Comparison of ENCODE assay signal across 9 mouse cellular contexts in the genomic region with DNA sequence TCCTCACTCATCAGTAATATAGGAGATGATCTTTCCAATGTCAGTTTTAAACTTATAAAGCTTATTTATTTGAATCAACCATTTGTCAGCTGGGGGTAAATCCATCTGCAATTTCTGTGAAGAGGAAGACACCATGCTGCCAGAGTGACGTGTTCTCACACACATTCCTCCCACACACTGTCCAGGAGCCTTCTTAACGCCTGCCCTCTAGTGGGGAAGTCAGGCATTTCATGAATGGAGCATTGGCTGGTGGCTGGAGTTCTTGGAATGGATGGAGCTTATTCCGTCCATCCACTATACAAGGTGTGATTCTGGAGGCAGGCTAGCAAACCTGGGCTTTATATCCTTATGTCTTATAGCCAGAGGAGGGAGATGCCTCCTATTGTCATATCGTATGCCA. TPM values are rescaled to one million over a fixed set of nuclear protein-coding genes. Genes with fewer than 3 reads are reported as not detected.
DNase-seq lines count a peak whose midpoint lies in the region; ATAC-seq and TF ChIP-seq lines count a peak whose summit lies in the region.
"Had no signal": no experiment of that assay in that cellular context is flagged by ENCODE, and none has a peak within 500 bp of the region (broad histone marks: within the 10 kb centered on the region; RNA-seq: fewer than 3 reads in every experiment).

No protein-coding gene starts in this region.

- no peak for ATAC-seq in liver, embryonic 12.5 days
- peak; percentile 75; the same call in 1 of the 2 replicates for ATAC-seq in erythroid progenitor cell, adult 5-6 weeks (replicated peaks; ENCODE audit: low FRiP score, poor library complexity, severe bottlenecking)
- peak; percentile 77 for ATAC-seq in midbrain, embryonic 13.5 days

- H3K9ac ChIP-seq in liver, embryonic 12.5 days, result no peak overlapping the region
- H3K9ac ChIP-seq in midbrain, embryonic 13.5 days (replicated peaks), result no peak overlapping the region

- no peaks in the 10 kb centered on the region for H3K9me3 ChIP-seq in liver, embryonic 12.5 days (replicated peaks)
- H3K9me3 ChIP-seq in midbrain, embryonic 13.5 days, result no peaks in the 10 kb centered on the region

- peaks cover 62% of the 10 kb centered on the region for H3K36me3 ChIP-seq in liver, embryonic 12.5 days
- peaks cover 91% of the 10 kb centered on the region for H3K36me3 ChIP-seq in midbrain, embryonic 13.5 days

- no peak overlapping the region for H3K4me2 ChIP-seq in liver, embryonic 12.5 days
- no peak overlapping the region for H3K4me2 ChIP-seq in midbrain, embryonic 13.5 days (replicated peaks)

- intact Hi-C loops in heart, postnatal 25 days (cut with DNase I), result loop anchor here (1.0 to 5.0 kb wide), 2 partner anchors 26 to 163 kb away; no protein-coding TSS in a partner anchor
- intact Hi-C loops in left cerebral cortex, adult 2 months (cut with DNase I), result loop anchor here (1.0 to 10.0 kb wide), 5 partner anchors 26 to 245 kb away; a partner anchor contains a TSS

- peak; percentile 66 for DNase-seq in liver
- DNase-seq in brain, embryonic 18.5 days (ENCODE audit: low read depth, low spot score), result peak; percentile 36
- DNase-seq in heart, postnatal 25 days (ENCODE audit: low spot score), result peak; percentile 36
- peak; percentile 84 to 91 for DNase-seq in left cerebral cortex, adult 2 months (ENCODE audit: extremely low spot score in 1 of 2, low spot score in 2 of 2)
- DNase-seq in spleen, postnatal 36 days (ENCODE audit: low spot score in 2 of 2), result peak; percentile 41 to 48

- H3K27ac ChIP-seq in liver, embryonic 12.5 days, result no peak overlapping the region
- H3K27ac ChIP-seq in left cerebral cortex, adult 2 months, result peak overlapping the region; percentile 42
- H3K27ac ChIP-seq in midbrain, embryonic 13.5 days, result no peak overlapping the region

- H3K4me1 ChIP-seq in liver, embryonic 12.5 days, result 0 out of 2 replicates have a peak, but pooled peaks cover 7% of the 10 kb centered on the region
- H3K4me1 ChIP-seq in midbrain, embryonic 13.5 days (replicated peaks), result no peaks in the 10 kb centered on the region

- TF ChIP-seq CTCF in left cerebral cortex, adult 2 months (IDR thresholded peaks at IDR 0.05), result peak; percentile 93

- WGBS in liver, embryonic 12.5 days (ENCODE audit: insufficient replicate concordance), result 29% methylated on average over 4 of the region's 4 CpGs
- WGBS in midbrain, embryonic 13.5 days, result 29% methylated on average over 4 of the region's 4 CpGs

- H3K27me3 ChIP-seq in liver, embryonic 12.5 days (replicated peaks), result no peaks in the 10 kb centered on the region
- no peaks in the 10 kb centered on the region for H3K27me3 ChIP-seq in midbrain, embryonic 13.5 days

- no peak overlapping the region for H3K4me3 ChIP-seq in liver, embryonic 12.5 days
- H3K4me3 ChIP-seq in left cerebral cortex, adult 2 months, result no peak overlapping the region
- no peak overlapping the region for H3K4me3 ChIP-seq in midbrain, embryonic 13.5 days (replicated peaks)
- H3K4me3 ChIP-seq: erythroblast, embryonic 14.5 days had no signal

RNA-seq across cellular contexts. Expression of a gene that starts 37.0 kb away (rescaled TPM):
- 22.6 and 24.1 TPM in 2 replicates for polyA plus RNA-seq in liver, embryonic 12.5 days (2016; fragmentation: Nextera tagmentation; extraction: Ambion mirVana)
- total RNA-seq in erythroid progenitor cell, adult 5-6 weeks (2015; ENCODE audit: low replicate concordance), result 9.4 and 10.9 TPM in 2 replicates
- total RNA-seq in erythroid progenitor cell, adult 5-6 weeks (2017; ENCODE audit: low replicate concordance), result 8.2 and 9.4 TPM in 2 replicates
- 10 to 100 TPM; 24.8 to 34.0 TPM for total RNA-seq in heart, postnatal 25 days (2021)
- 100 to 1,000 TPM in 1 of 2 experiments, 10 to 100 TPM in 1; 87.3 to 105 TPM for total RNA-seq in left cerebral cortex, adult 2 months (2021)
- 37.9 and 40.6 TPM in 2 replicates for polyA plus RNA-seq in midbrain, embryonic 13.5 days (2015; fragmentation: Nextera tagmentation; extraction: Ambion mirVana)

Comparison
In these comparisons a context has a peak if more than half of its experiments do, and no peak if none do; other contexts are left out.
1. DNase-seq: peak in every context shown above with its lines; median percentile 88 in left cerebral cortex, adult 2 months; 66 in liver; 44 in spleen, postnatal 36 days; 36 in brain, embryonic 18.5 days; 36 in heart, postnatal 25 days.